Mouse (Mus musculus) limb, embryonic 12.5 days (tissue): Measurements from ENCODE around the gene Fthl17f. TPM values are rescaled to one million over a fixed set of nuclear protein-coding genes. Genes with fewer than 3 reads are reported as not detected.

ENCODE experiments used
- polyA plus RNA-seq: library from polyadenylated mRNA; unstranded; fragments of >200 nt; fragmentation: Nextera tagmentation; extraction: Ambion mirVana; gene quantifications from 2 replicates; pipeline ENCODE4 v1.2.1, GENCODE M21; 2016

Fthl17f gene
- polyA plus RNA-seq, 1 experiment from 2014 or later, result not detected

Other genes starting within 250 kb of the Fthl17f start
- not detected in 2 replicates for gene Gm6592, start 219.0 kb upstream of the Fthl17f start, polyA plus RNA-seq
- gene Gm5751, start 188.8 kb upstream of the Fthl17f start, polyA plus RNA-seq, result not detected in 2 replicates
- 8.8 and 10.7 TPM in 2 replicates for gene B630019K06Rik, start 170.6 kb upstream of the Fthl17f start, polyA plus RNA-seq
- not detected in 2 replicates for gene Fthl17b, start 100.0 kb upstream of the Fthl17f start, polyA plus RNA-seq
- not detected in 2 replicates for gene Fthl17c, start 86.5 kb upstream of the Fthl17f start, polyA plus RNA-seq
- gene Fthl17d, start 76.3 kb upstream of the Fthl17f start, polyA plus RNA-seq, result not detected in 2 replicates
- not detected in 2 replicates for gene Fthl17e, start 29.5 kb upstream of the Fthl17f start, polyA plus RNA-seq
- gene 4930402K13Rik, start 41.5 kb downstream of the Fthl17f start, polyA plus RNA-seq, result not detected in 2 replicates
- 0.45 and 0.69 TPM in 2 replicates for gene Lancl3, start 136.9 kb downstream of the Fthl17f start, polyA plus RNA-seq
- gene Gm14862, start 193.9 kb downstream of the Fthl17f start, polyA plus RNA-seq, result not detected in 2 replicates
- 1.5 and 2.0 TPM in 2 replicates for gene Xk, start 209.7 kb downstream of the Fthl17f start, polyA plus RNA-seq
- not detected in 2 replicates for gene H2al1m, start 220.7 kb downstream of the Fthl17f start, polyA plus RNA-seq